Comparison of ENCODE assay signal across 34 mouse cellular contexts in genomic region chr7:91493234-91493633, GRCm38 (mm10).
"Had no signal": no experiment of that assay in that cellular context is flagged by ENCODE, and none has a peak within 500 bp of the region (broad histone marks: within the 10 kb centered on the region; RNA-seq: fewer than 3 reads in every experiment).

No protein-coding gene starts in this region.

- H3K4me1 ChIP-seq: heart, embryonic 10.5 days; heart, embryonic 12.5 days; heart, embryonic 13.5 days; heart, embryonic 15.5 days; hindbrain, embryonic 10.5 days; hindbrain, embryonic 12.5 days; hindbrain, embryonic 13.5 days; hindbrain, embryonic 15.5 days; intestine, embryonic 15.5 days; kidney, embryonic 15.5 days had no signal

- H3K27me3 ChIP-seq: heart, embryonic 12.5 days; heart, embryonic 13.5 days; heart, embryonic 15.5 days; hindbrain, embryonic 12.5 days; hindbrain, embryonic 13.5 days; hindbrain, embryonic 15.5 days; intestine, embryonic 15.5 days; kidney, embryonic 15.5 days had no signal

- H3K27ac ChIP-seq: heart, embryonic 10.5 days; heart, embryonic 13.5 days; heart, embryonic 15.5 days; hindbrain, embryonic 10.5 days; hindbrain, embryonic 12.5 days; hindbrain, embryonic 13.5 days; hindbrain, embryonic 15.5 days; hindbrain, postnatal 0 days; intestine, embryonic 15.5 days; kidney, embryonic 15.5 days; kidney, postnatal 0 days; layer of hippocampus, adult 2 months; left cerebral cortex, adult 2 months had no signal

- DNase-seq: heart, postnatal 10 days; heart, postnatal 14 days; heart, postnatal 4 days; kidney, adult 11 months; kidney, adult 18-20 months; kidney, adult 2 months; kidney, adult 8-10 months; kidney, adult 9 months; kidney, postnatal 10 days; kidney, postnatal 14 days; kidney, postnatal 25 days; kidney, postnatal 36 days; kidney, postnatal 4 days; layer of hippocampus, adult 9-11 months; layer of hippocampus, postnatal 36 days had no signal

- H3K36me3 ChIP-seq: heart, embryonic 10.5 days; heart, embryonic 12.5 days; heart, embryonic 13.5 days; heart, embryonic 15.5 days; hindbrain, embryonic 10.5 days; hindbrain, embryonic 12.5 days; hindbrain, embryonic 13.5 days; hindbrain, embryonic 15.5 days; intestine, embryonic 15.5 days; kidney, embryonic 15.5 days had no signal

- H3K9ac ChIP-seq: heart, embryonic 12.5 days; heart, embryonic 13.5 days; heart, embryonic 15.5 days; hindbrain, embryonic 12.5 days; hindbrain, embryonic 13.5 days; hindbrain, embryonic 15.5 days; intestine, embryonic 15.5 days; kidney, embryonic 15.5 days had no signal

- H3K4me2 ChIP-seq: heart, embryonic 11.5 days; heart, embryonic 12.5 days; heart, embryonic 13.5 days; heart, embryonic 15.5 days; hindbrain, embryonic 12.5 days; hindbrain, embryonic 13.5 days; hindbrain, embryonic 15.5 days; intestine, embryonic 15.5 days; kidney, embryonic 15.5 days had no signal

- ATAC-seq: hindbrain, embryonic 16.5 days; hindbrain, postnatal 0 days; inflammation-experienced regulatory T-cells, adult 6 months; intestine, embryonic 15.5 days; intestine, embryonic 16.5 days; intestine, postnatal 0 days had no signal

- H3K9me3 ChIP-seq: heart, embryonic 10.5 days; heart, embryonic 12.5 days; heart, embryonic 13.5 days; heart, embryonic 15.5 days; hindbrain, embryonic 10.5 days; hindbrain, embryonic 12.5 days; hindbrain, embryonic 13.5 days; hindbrain, embryonic 15.5 days; intestine, embryonic 15.5 days; kidney, embryonic 15.5 days had no signal

- H3K4me3 ChIP-seq: heart, embryonic 10.5 days; heart, embryonic 12.5 days; heart, embryonic 13.5 days; heart, embryonic 15.5 days; hindbrain, embryonic 10.5 days; hindbrain, embryonic 12.5 days; hindbrain, embryonic 13.5 days; hindbrain, embryonic 15.5 days; intestine, embryonic 15.5 days; kidney, embryonic 15.5 days; layer of hippocampus, adult 2 months; left cerebral cortex, adult 2 months had no signal
